Mouse (Mus musculus) stomach, postnatal 0 days (tissue): ENCODE measurements around the gene Zkscan17. TPM values are rescaled to one million over a fixed set of nuclear protein-coding genes. Genes with fewer than 3 reads are reported as not detected.

Source experiments
- ATAC-seq: fragments of 200-750 bp; cut with Nextera tagmentation; 2 replicates; pipeline ENCODE4 v1.8.0; 2017; ENCODE audit not compliant: low FRiP score, low TSS enrichment
- DNase-seq: peaks from one replicate; pipeline ENCODE4 v3.0.0-alpha.2; 2016; ENCODE audit warnings: low spot score
- H3K27ac ChIP-seq: fragments of 300-500 bp; sonication (generic); replicated peaks from 2 replicates; pipeline ENCODE4 v1.5.1; 2014; ENCODE audit warnings: mild to moderate bottlenecking, control low read depth
- H3K27me3 ChIP-seq: fragments of 300-500 bp; sonication (generic); 2 replicates; pipeline ENCODE4 v1.6.1; 2014; ENCODE audit warnings: low read length; ENCODE audit not compliant: control insufficient read depth, insufficient read depth
- H3K36me3 ChIP-seq: fragments of 300-500 bp; sonication (generic); 2 replicates; pipeline ENCODE4 v1.6.1; 2014; ENCODE audit warnings: low read length, mixed read lengths; ENCODE audit not compliant: control insufficient read depth, insufficient read depth
- H3K4me1 ChIP-seq: fragments of 300-500 bp; sonication (generic); replicated peaks from 2 replicates; pipeline ENCODE4 v1.6.1; 2014; ENCODE audit warnings: antibody characterized with exemption; ENCODE audit not compliant: control insufficient read depth, insufficient read depth
- H3K4me2 ChIP-seq: fragments of 300-500 bp; sonication (generic); replicated peaks from 2 replicates; pipeline ENCODE4 v1.6.1; 2014; ENCODE audit warnings: low read depth, mild to moderate bottlenecking, control low read depth, moderate library complexity
- H3K4me3 ChIP-seq: fragments of 300-500 bp; sonication (generic); 2 replicates; pipeline ENCODE4 v1.5.1; 2014; ENCODE audit warnings: low read depth, low read length, control low read depth
- H3K9ac ChIP-seq: fragments of 300-500 bp; sonication (generic); 2 replicates; pipeline ENCODE4 v1.6.1; 2014; ENCODE audit warnings: mild to moderate bottlenecking, low read length, control low read depth, mixed read lengths
- H3K9me3 ChIP-seq: fragments of 300-500 bp; sonication (generic); 2 replicates; pipeline ENCODE4 v1.6.1; 2016; ENCODE audit warnings: low read length; ENCODE audit not compliant: control insufficient read depth
- CTCF ChIP-seq: IDR thresholded peaks from 2 replicates; pipeline ENCODE4 v1.5.1; 2016; ENCODE audit warnings: antibody characterized with exemption, low read depth, mild to moderate bottlenecking, moderate library complexity
- EP300 ChIP-seq: optimal IDR thresholded peaks from 2 replicates; pipeline ENCODE3; 2016; ENCODE audit warnings: antibody characterized with exemption
- WGBS: fragments of 180-500 bp; shearing (Covaris S2); extraction: QIAGEN DNeasy Blood & Tissue Kit; methylation state at CpG from one replicate; pipeline ENCODE4 v1.1.7; 2014; 5-methylcytosine and 5-hydroxymethylcytosine counted together
- polyA plus RNA-seq: library from polyadenylated mRNA; unstranded; fragments of >200 nt; fragmentation: Nextera tagmentation; extraction: Ambion mirVana; gene quantifications from 2 replicates; pipeline ENCODE4 v1.2.1, GENCODE M21; 2015

Zkscan17 gene
- polyA plus RNA-seq, 1 experiment from 2014 or later: 6.9 TPM

DNA sequence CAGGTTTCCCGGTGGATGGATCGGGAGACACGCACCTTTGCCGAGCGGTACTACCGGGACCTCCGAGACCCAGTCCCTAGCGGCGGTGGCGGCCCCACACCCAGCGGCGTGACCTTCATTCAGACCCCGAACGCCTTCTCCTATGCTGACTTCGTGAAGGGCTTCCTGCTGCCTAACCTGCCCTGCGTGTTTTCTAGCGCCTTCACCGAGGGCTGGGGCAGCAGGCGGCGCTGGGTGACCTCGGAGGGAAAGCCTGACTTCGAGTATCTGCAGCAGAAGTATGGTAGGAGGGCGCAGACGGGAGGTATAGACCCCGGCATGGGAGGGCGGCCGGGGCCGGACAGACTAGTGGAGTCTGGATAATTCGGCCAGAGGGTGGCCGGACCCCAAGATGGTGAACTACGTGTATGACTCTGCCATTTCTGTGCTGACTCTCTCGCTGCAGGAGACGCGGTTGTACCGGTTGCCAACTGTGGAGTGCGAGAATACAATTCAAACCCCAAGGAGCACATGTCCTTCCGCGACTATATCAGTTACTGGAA is 76.2 kb downstream of the Zkscan17 start:
- H3K9ac ChIP-seq: peak overlapping the region; percentile 89
- H3K9me3 ChIP-seq: no peaks in the 10 kb centered on the region
- under 1% methylated on average over 38 of the region's 38 CpGs for WGBS
- H3K4me3 ChIP-seq: peak overlapping the region; percentile 85
- H3K4me1 ChIP-seq: peaks cover 5% of the 10 kb centered on the region; the same call in 1 of the 2 replicates
- ATAC-seq (peak; percentile 64), DNase-seq (no peak)
- H3K36me3 ChIP-seq: peaks cover 5% of the 10 kb centered on the region
- TF ChIP-seq EP300 (no peak), CTCF (peak; percentile 56)
- H3K27me3 ChIP-seq: no peaks in the 10 kb centered on the region
- peak overlapping the region; percentile 87 for H3K4me2 ChIP-seq
- H3K27ac ChIP-seq: peak overlapping the region; percentile 90

DNA sequence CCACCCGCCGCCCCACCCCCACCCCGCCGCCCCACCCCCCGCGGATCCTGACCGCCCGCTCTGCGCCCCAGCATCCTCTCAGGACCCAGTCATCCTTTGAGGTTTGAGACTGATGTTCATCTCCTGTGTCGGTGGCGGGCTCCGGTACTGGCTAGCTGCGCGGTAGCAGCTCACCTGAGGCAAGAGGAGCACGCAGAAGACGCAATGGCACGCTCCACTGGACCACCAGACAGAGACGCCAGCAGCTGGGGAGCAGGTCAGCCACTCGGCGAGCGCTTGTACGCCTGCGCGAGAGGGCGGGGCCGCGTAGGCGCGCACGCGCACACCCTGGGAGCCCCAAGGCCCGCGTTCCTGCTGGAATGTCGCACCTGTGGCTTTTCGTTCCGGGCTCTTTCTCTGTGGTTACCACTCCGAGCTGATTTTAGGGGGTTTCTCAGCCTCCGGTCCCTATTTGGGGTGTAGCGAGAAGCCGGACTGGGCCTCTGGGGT is 76.8 kb downstream of the Zkscan17 start, which contains the start of gene Jmjd4:
Gene Jmjd4, plus strand, starts transcription at position 305 of the 489 bp plus-strand sequence.
- Histone ChIP-seq H3K4me3 (peak within 1 kb of the TSS; percentile 85), H3K9ac (peak within 1 kb of the TSS; percentile 89), H3K27ac (peak within 1 kb of the TSS; percentile 90), H3K4me1 (peaks cover 5% of the 10 kb centered on the region; the same call in 1 of the 2 replicates), H3K36me3 (0 out of 2 replicates have a peak, but pooled peaks cover 2% of the 10 kb centered on the region), H3K4me2 (peak within 1 kb of the TSS; percentile 87), H3K9me3 (no peaks in the 10 kb centered on the region), H3K27me3 (no peaks in the 10 kb centered on the region)
- ATAC-seq (peak; percentile 95), DNase-seq (peak; percentile 93)
- under 1% methylated on average over 40 of the region's 40 CpGs for WGBS
- TF ChIP-seq EP300 (no peak), CTCF (no peak)

DNA sequence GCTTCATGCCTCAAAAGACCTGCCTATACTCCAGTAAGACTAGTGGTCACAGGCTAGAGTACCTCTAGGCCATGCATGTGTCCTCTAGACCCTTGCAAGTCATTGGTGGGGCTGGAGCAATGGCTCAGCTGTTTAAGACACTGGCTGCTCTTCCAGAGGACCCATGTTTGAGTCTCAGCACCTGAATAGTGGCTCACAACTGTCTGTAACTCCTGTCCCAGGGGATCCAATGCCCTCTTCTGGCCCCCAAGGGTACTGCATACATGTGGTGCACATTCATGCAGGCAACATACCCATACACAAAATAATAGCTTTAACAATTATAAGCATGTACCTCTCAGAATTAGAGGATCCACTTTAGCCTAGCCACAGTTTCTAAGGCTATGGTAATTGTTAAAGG is 83.4 kb downstream of the Zkscan17 start:
- ATAC-seq (no peak), DNase-seq (no peak)
- no peak overlapping the region for H3K4me2 ChIP-seq
- TF ChIP-seq EP300 (no peak), CTCF (peak; percentile 22; the same call in 1 of the 2 replicates)
- H3K9ac ChIP-seq: no peak overlapping the region
- no peaks in the 10 kb centered on the region for H3K27me3 ChIP-seq
- H3K4me3 ChIP-seq: no peak overlapping the region
- no peaks in the 10 kb centered on the region for H3K36me3 ChIP-seq
- H3K27ac ChIP-seq: no peak overlapping the region
- H3K9me3 ChIP-seq: no peaks in the 10 kb centered on the region
- no peaks in the 10 kb centered on the region for H3K4me1 ChIP-seq

DNA sequence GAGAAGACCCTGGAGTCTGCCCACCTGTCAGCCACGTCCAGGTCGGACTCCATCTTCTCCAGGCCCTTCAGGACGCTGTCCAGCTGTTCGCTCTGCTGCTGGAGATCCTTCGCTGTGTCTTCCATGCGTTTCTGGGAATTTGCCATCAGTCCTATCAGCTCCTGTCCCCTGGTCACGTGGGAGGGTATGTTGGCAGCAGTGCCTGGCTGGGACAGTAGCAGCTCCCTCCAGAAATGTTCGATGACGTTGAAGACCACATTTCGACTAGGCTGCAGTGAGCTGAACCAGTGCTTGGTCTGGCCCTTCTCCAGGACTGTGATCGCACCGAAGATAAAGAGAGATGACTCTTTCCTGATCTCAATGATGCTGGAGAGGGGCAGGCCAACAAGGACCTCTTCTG is 88.6 kb downstream of the Zkscan17 start:
- DNase-seq: no peak
- no peak overlapping the region for H3K4me2 ChIP-seq
- no peak overlapping the region for H3K9ac ChIP-seq
- no peaks in the 10 kb centered on the region for H3K4me1 ChIP-seq
- no peak for TF ChIP-seq EP300
- no peak for TF ChIP-seq CTCF
- H3K27me3 ChIP-seq: no peaks in the 10 kb centered on the region
- no peaks in the 10 kb centered on the region; the same call in 1 of the 2 replicates for H3K36me3 ChIP-seq
- H3K27ac ChIP-seq: no peak overlapping the region
- H3K9me3 ChIP-seq: no peaks in the 10 kb centered on the region
- no peak overlapping the region for H3K4me3 ChIP-seq
- WGBS: 89% methylated on average over 12 of the region's 12 CpGs
- ATAC-seq: no peak

Other genes with a start within 250 kb of the Zkscan17 start
- 2.0 and 2.5 TPM in 2 replicates for gene Wnt3a, start 236.0 kb downstream of the Zkscan17 start, polyA plus RNA-seq
- gene Wnt9a, start 219.8 kb downstream of the Zkscan17 start, polyA plus RNA-seq: 2.3 and 2.8 TPM in 2 replicates
- 0.07 TPM in 1 of 2 replicates, not detected in the other for gene Prss38, start 151.1 kb downstream of the Zkscan17 start, polyA plus RNA-seq
- gene Jmjd4, start 76.7 kb downstream of the Zkscan17 start, polyA plus RNA-seq: 5.4 and 5.5 TPM in 2 replicates
- gene Snap47, start 75.6 kb downstream of the Zkscan17 start, polyA plus RNA-seq: 50.6 and 51.9 TPM in 2 replicates
- gene Zfp867, start 54.3 kb downstream of the Zkscan17 start, polyA plus RNA-seq: 3.4 and 3.8 TPM in 2 replicates
- 0.21 and 0.36 TPM in 2 replicates for gene Nlrp3, start 14.8 kb upstream of the Zkscan17 start, polyA plus RNA-seq
- not detected in 2 replicates for gene Olfr222, start 49.5 kb upstream of the Zkscan17 start, polyA plus RNA-seq
- not detected in 2 replicates for gene Olfr223, start 66.5 kb upstream of the Zkscan17 start, polyA plus RNA-seq
- 51.1 and 56.8 TPM in 2 replicates for gene Mprip, start 134.6 kb upstream of the Zkscan17 start, polyA plus RNA-seq